In genomic region chr7:75848115-75848775, GRCm38 (mm10) we compare ENCODE assay signal across 8 mouse cellular contexts. TPM values are rescaled to one million over a fixed set of nuclear protein-coding genes. Genes with fewer than 3 reads are reported as not detected.
DNase-seq lines count a peak whose midpoint lies in the region; ATAC-seq and TF ChIP-seq lines count a peak whose summit lies in the region.

Gene Klhl25, plus strand, starts transcription at chr7:75848310.

- intact Hi-C loops in heart, postnatal 25 days (cut with DNase I) = no loop called here

- peak within 1 kb of the TSS; percentile 87 for H3K9ac ChIP-seq in ES-E14 (ENCODE audit: insufficient read depth, low read depth, low read length, poor library complexity, severe bottlenecking)
- peak within 1 kb of the TSS; percentile 79 for H3K9ac ChIP-seq in forebrain, embryonic 15.5 days (replicated peaks)

- TF ChIP-seq CTCF in lung, adult 2 months (IDR thresholded peaks at IDR 0.05; ENCODE audit: insufficient read depth, low read length) = no peak

- peaks cover 2% of the 10 kb centered on the region; the same call in 1 of the 2 replicates for H3K36me3 ChIP-seq in ES-E14 (ENCODE audit: control insufficient read depth, insufficient read depth, low read length, poor library complexity, severe bottlenecking)
- H3K36me3 ChIP-seq in forebrain, embryonic 15.5 days = no peaks in the 10 kb centered on the region

- peak; percentile 57; the same call in 1 of the 2 replicates for TF ChIP-seq POLR2A in lung, adult 2 months (IDR thresholded peaks at IDR 0.05; ENCODE audit: borderline replicate concordance, extremely low read depth, low read depth, low read length)

- peak within 1 kb of the TSS; percentile 61 for H3K4me2 ChIP-seq in forebrain, embryonic 15.5 days (replicated peaks)

- in situ Hi-C loops in ES-E14 (cut with MboI; ENCODE audit: low sequenced_read_pairs in 2 of 2, unreplicated experiment in 2 of 2) = no loop called here

- DNase-seq in ES-E14 (ENCODE audit: low read depth, low spot score) = peak; percentile 92
- DNase-seq in cerebellum, adult 11-12 months = peak; percentile 95
- DNase-seq in heart, postnatal 25 days (ENCODE audit: low spot score) = peak; percentile 97
- peak; percentile 95 to 97 for DNase-seq in layer of hippocampus, adult 18-20 months (ENCODE audit: low spot score in 2 of 2)
- peak; percentile 97 for DNase-seq in lung, adult 2 months
- peak; percentile 84 to 87 for DNase-seq in thymus, adult 18-20 months

- under 1% methylated on average over 60 of the region's 60 CpGs for WGBS in forebrain, embryonic 15.5 days
- WGBS in lung, adult 2 months = under 1% methylated on average over 60 of the region's 60 CpGs

- peak within 1 kb of the TSS; percentile 91 to 98 for H3K4me3 ChIP-seq in ES-E14 (ENCODE audit: insufficient read depth in 1 of 2, low read depth in 1 of 2, low read length in 2 of 2, poor library complexity in 1 of 2, severe bottlenecking in 1 of 2)
- peak within 1 kb of the TSS; percentile 73 for H3K4me3 ChIP-seq in forebrain, embryonic 15.5 days
- peak within 1 kb of the TSS; percentile 96 for H3K4me3 ChIP-seq in lung, adult 2 months (replicated peaks; ENCODE audit: extremely low read depth, low read depth, low read length)

- H3K27me3 ChIP-seq in forebrain, embryonic 15.5 days = no peaks in the 10 kb centered on the region

- peaks cover 0 to 4% of the 10 kb centered on the region in 2 experiments; a peak in 2 of 4 replicates for H3K4me1 ChIP-seq in ES-E14 (ENCODE audit: control insufficient read depth in 2 of 2, insufficient read depth in 2 of 2, low read length in 2 of 2, poor library complexity in 1 of 2)
- H3K4me1 ChIP-seq in forebrain, embryonic 15.5 days = peaks cover 45% of the 10 kb centered on the region
- peaks cover 10% of the 10 kb centered on the region for H3K4me1 ChIP-seq in lung, adult 2 months (ENCODE audit: control insufficient read depth, insufficient read depth, low read length)

- H3K27ac ChIP-seq in ES-E14 (ENCODE audit: insufficient read depth, low read depth, low read length, poor library complexity, severe bottlenecking) = no peak within 1 kb of the TSS
- peak within 1 kb of the TSS; percentile 82 for H3K27ac ChIP-seq in forebrain, embryonic 15.5 days (replicated peaks)

- ATAC-seq in forebrain, embryonic 15.5 days (replicated peaks) = peak; percentile 96
- ATAC-seq in neutrophil, adult 5-6 weeks (ENCODE audit: extremely low read depth, insufficient number of reproducible peaks, low FRiP score, poor library complexity, severe bottlenecking) = peak; percentile 99

- H3K9me3 ChIP-seq in ES-E14 (ENCODE audit: control insufficient read depth, insufficient read depth, low read depth, low read length) = no peaks in the 10 kb centered on the region
- H3K9me3 ChIP-seq in forebrain, embryonic 15.5 days = no peaks in the 10 kb centered on the region

TF ChIP-seq in ES-E14, 5 proteins besides CTCF, POLR2A, EP300 and RAD21:
- TF ChIP-seq ZC3H11A (IDR thresholded peaks at IDR 0.05; ENCODE audit: borderline replicate concordance, low read depth, low read length) (no peak), CHD2 (IDR thresholded peaks at IDR 0.05; ENCODE audit: low read depth, low read length) (peak; percentile 89)

RNA-seq across cellular contexts. Expression of gene Klhl25, which starts in this region (rescaled TPM):
- 9.5 and 10.8 TPM in 2 replicates for total RNA-seq in ES-E14 (2012; rRNA removed)
- polyA plus RNA-seq in forebrain, embryonic 15.5 days (2015; fragmentation: Nextera tagmentation; extraction: Ambion mirVana) = 40.1 and 42.8 TPM in 2 replicates
- total RNA-seq in heart, postnatal 25 days (2021) = 1 to 10 TPM; 4.1 to 4.8 TPM
- total RNA-seq in layer of hippocampus, adult 18-20 months (2021) = 1 to 10 TPM; 9.7 to 9.9 TPM
- 21.9 and 26.5 TPM in 2 replicates for polyA plus RNA-seq in lung, adult 2 months (2012; rRNA removed)
- 12.5 and 16.1 TPM in 2 replicates for total RNA-seq in neutrophil, adult 5-6 weeks (2017)
